Mouse (Mus musculus) lung, postnatal 0 days (tissue): Measurements from ENCODE around the gene 1700012A03Rik.

ENCODE experiments used
- CTCF ChIP-seq: IDR thresholded peaks from 2 replicates; pipeline ENCODE4 v1.5.1; 2016; ENCODE audit warnings: antibody characterized with exemption, mild to moderate bottlenecking
- EP300 ChIP-seq: IDR thresholded peaks from 2 replicates; pipeline ENCODE4 v1.6.1; 2016; ENCODE audit warnings: antibody characterized with exemption, mild to moderate bottlenecking, control low read depth

DNA sequence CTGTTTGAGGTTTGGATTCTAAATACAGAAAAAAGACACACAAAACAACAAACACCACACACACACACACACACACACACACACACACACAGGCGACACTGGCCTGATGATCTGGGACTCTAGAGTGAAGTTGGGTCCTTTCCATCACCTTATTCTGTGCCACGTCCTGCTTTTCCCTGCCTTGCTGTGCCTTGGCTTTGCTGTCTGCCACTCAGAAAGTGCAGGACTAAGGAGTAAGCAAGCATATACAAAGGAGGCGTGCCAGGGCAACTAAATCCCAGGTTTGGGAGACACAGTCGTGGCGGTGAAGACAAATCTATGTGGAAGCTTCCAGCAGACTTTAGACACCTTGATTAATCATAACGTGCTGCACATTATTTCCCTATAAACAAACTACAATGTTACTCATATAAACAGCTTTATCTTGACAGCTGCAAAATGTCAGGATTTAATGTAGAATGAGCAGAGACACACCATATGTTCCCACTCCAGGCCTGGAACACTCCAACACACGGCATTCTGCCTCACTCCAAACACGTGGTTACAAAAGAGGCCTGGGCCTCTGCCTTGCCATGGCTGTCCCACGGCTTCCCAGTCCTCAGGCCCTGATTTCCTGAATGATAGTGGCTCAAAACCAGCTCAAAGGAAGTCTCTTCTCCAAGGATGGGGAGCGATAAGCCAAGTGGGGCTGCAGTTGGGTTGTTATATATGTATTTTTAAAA, 15.9 kb downstream of the 1700012A03Rik start:
- TF ChIP-seq CTCF (no peak), EP300 (0 out of 2 replicates have a peak, but pooled peaks have one; percentile 27)
